Mouse (Mus musculus): ENCODE results near the gene Sult2b1.

GRCm38 (mm10) chr7:45711316-45712021 is 73.0 kb downstream of the Sult2b1 start:
- TF ChIP-seq TAL1 (IDR thresholded peaks at IDR 0.05; ENCODE audit: low read length) (no peak), GATA1 (IDR thresholded peaks at IDR 0.05; ENCODE audit: low read length) (no peak)
